Mouse (Mus musculus) liver, postnatal 0 days (tissue): ENCODE data around the gene H2afv. TPM values are rescaled to one million over a fixed set of nuclear protein-coding genes. Genes with fewer than 3 reads are reported as not detected.

ENCODE experiments used
- ATAC-seq: fragments of 200-750 bp; cut with Nextera tagmentation; 2 replicates; pipeline ENCODE4 v1.8.0; 2017; ENCODE audit warnings: mild to moderate bottlenecking, moderate library complexity
- DNase-seq: peaks from one replicate; pipeline ENCODE4 v3.0.0-alpha.2; 2016
- H3K27ac ChIP-seq: fragments of 300-500 bp; sonication (generic); 2 replicates; pipeline ENCODE4 v1.5.1; 2014; ENCODE audit warnings: antibody characterized with exemption, moderate library complexity, mild to moderate bottlenecking, low read depth
- H3K27me3 ChIP-seq: fragments of 300-500 bp; sonication (generic); 2 replicates; pipeline ENCODE4 v1.6.1; 2014; ENCODE audit warnings: low read length, control low read depth, mixed read lengths; ENCODE audit not compliant: insufficient read depth
- H3K36me3 ChIP-seq: fragments of 300-500 bp; sonication (generic); replicated peaks from 2 replicates; pipeline ENCODE4 v1.6.1; 2014; ENCODE audit warnings: mild to moderate bottlenecking, control low read depth, low read length, moderate library complexity, mixed read lengths; ENCODE audit not compliant: insufficient read depth
- H3K4me1 ChIP-seq: fragments of 300-500 bp; sonication (generic); 2 replicates; pipeline ENCODE4 v1.6.1; 2014; ENCODE audit warnings: antibody characterized with exemption, mild to moderate bottlenecking, control low read depth; ENCODE audit not compliant: insufficient read depth
- H3K4me2 ChIP-seq: fragments of 300-500 bp; sonication (generic); 2 replicates; pipeline ENCODE4 v1.6.1; 2014; ENCODE audit warnings: low read depth, mild to moderate bottlenecking, low read length, moderate library complexity, mixed read lengths
- H3K4me3 ChIP-seq: fragments of 300-500 bp; sonication (generic); 2 replicates; pipeline ENCODE4 v1.5.1; 2014; ENCODE audit warnings: low read depth, low read length
- H3K9ac ChIP-seq: fragments of 300-500 bp; sonication (generic); replicated peaks from 2 replicates; pipeline ENCODE4 v1.6.1; 2014; ENCODE audit warnings: mild to moderate bottlenecking, moderate library complexity
- H3K9me3 ChIP-seq: fragments of 300-500 bp; sonication (generic); 2 replicates; pipeline ENCODE4 v1.6.1; 2016; ENCODE audit warnings: mild to moderate bottlenecking, control low read depth, low read length, mixed read lengths
- CTCF ChIP-seq: sonication (generic); IDR thresholded peaks from 2 replicates; pipeline ENCODE4 v1.5.1; 2016; ENCODE audit warnings: antibody characterized with exemption, low read depth
- EP300 ChIP-seq: IDR thresholded peaks from 2 replicates; pipeline ENCODE4 v1.6.1; 2016; ENCODE audit warnings: antibody characterized with exemption, low read depth, mild to moderate bottlenecking
- WGBS: fragments of 180-500 bp; shearing (Covaris S2); extraction: QIAGEN DNeasy Blood & Tissue Kit; methylation state at CpG from one replicate; pipeline ENCODE4 v1.1.7; 2014; ENCODE audit not compliant: insufficient replicate concordance; 5-methylcytosine and 5-hydroxymethylcytosine counted together
- polyA plus RNA-seq: library from polyadenylated mRNA; unstranded; fragments of >200 nt; fragmentation: Nextera tagmentation; extraction: Ambion mirVana; gene quantifications from 2 replicates; pipeline ENCODE4 v1.2.1, GENCODE M21; 2015

Gene H2afv
- polyA plus RNA-seq, 1 experiment from 2014 or later: 135 TPM

- Histone ChIP-seq H3K4me3 (no peak overlapping the region), H3K9ac (no peak overlapping the region), H3K4me2 (no peak overlapping the region), H3K27me3 (no peaks in the 10 kb centered on the region), H3K36me3 (peaks cover 69% of the 10 kb centered on the region), H3K9me3 (no peaks in the 10 kb centered on the region), H3K27ac (no peak overlapping the region), H3K4me1 (no peaks in the 10 kb centered on the region)
- DNase-seq (no peak), ATAC-seq (no peak)
- TF ChIP-seq EP300 (no peak), CTCF (no peak)
- WGBS: 82% methylated on average over 10 of the region's 10 CpGs
Observed at GRCm38 (mm10) chr11:6398141-6398540, 46.1 kb downstream of the H2afv start.

- Histone ChIP-seq H3K9me3 (no peaks in the 10 kb centered on the region), H3K9ac (no peak overlapping the region), H3K4me1 (peaks cover 12% of the 10 kb centered on the region; the same call in 1 of the 2 replicates), H3K27me3 (no peaks in the 10 kb centered on the region), H3K4me3 (no peak overlapping the region), H3K4me2 (no peak overlapping the region), H3K27ac (no peak overlapping the region), H3K36me3 (peaks cover 46% of the 10 kb centered on the region)
- WGBS: 79% methylated on average over 5 of the region's 5 CpGs
- TF ChIP-seq EP300: no peak
- no peak for TF ChIP-seq CTCF
- DNase-seq (no peak), ATAC-seq (no peak)
Observed at GRCm38 (mm10) chr11:6395565-6395964, 48.7 kb downstream of the H2afv start.

GRCm38 (mm10) chr11:6393866-6394265 is 50.4 kb downstream of the H2afv start:
- TF ChIP-seq CTCF (no peak), EP300 (no peak)
- Histone ChIP-seq H3K27me3 (no peaks in the 10 kb centered on the region), H3K9ac (no peak overlapping the region), H3K4me1 (peaks cover 22% of the 10 kb centered on the region), H3K4me2 (no peak overlapping the region), H3K36me3 (peaks cover 32% of the 10 kb centered on the region), H3K9me3 (no peaks in the 10 kb centered on the region), H3K27ac (no peak overlapping the region), H3K4me3 (no peak overlapping the region)
- ATAC-seq (no peak), DNase-seq (no peak)
- WGBS: 55% methylated on average over 1 of the region's 1 CpGs

- TF ChIP-seq EP300: no peak
- no peak for TF ChIP-seq CTCF
- no peak overlapping the region for H3K4me3 ChIP-seq
- H3K4me1 ChIP-seq: peaks cover 22% of the 10 kb centered on the region
- H3K9ac ChIP-seq: no peak overlapping the region
- no peaks in the 10 kb centered on the region for H3K27me3 ChIP-seq
- no peak overlapping the region for H3K4me2 ChIP-seq
- H3K9me3 ChIP-seq: no peaks in the 10 kb centered on the region
- peaks cover 23% of the 10 kb centered on the region for H3K36me3 ChIP-seq
- 40% methylated on average over 6 of the region's 6 CpGs for WGBS
- DNase-seq: no peak
- ATAC-seq: no peak
- no peak overlapping the region for H3K27ac ChIP-seq
Observed at GRCm38 (mm10) chr11:6392857-6393256, 51.4 kb downstream of the H2afv start.

GRCm38 (mm10) chr11:6391516-6392276 is 52.5 kb downstream of the H2afv start:
- no peak overlapping the region for H3K27ac ChIP-seq
- H3K4me2 ChIP-seq: no peak overlapping the region
- TF ChIP-seq CTCF (no peak), EP300 (no peak)
- no peak overlapping the region for H3K9ac ChIP-seq
- H3K36me3 ChIP-seq: peaks cover 13% of the 10 kb centered on the region
- peaks cover 22% of the 10 kb centered on the region for H3K4me1 ChIP-seq
- no peak for DNase-seq
- H3K9me3 ChIP-seq: no peaks in the 10 kb centered on the region
- H3K27me3 ChIP-seq: no peaks in the 10 kb centered on the region
- ATAC-seq: no peak
- H3K4me3 ChIP-seq: no peak overlapping the region
- WGBS: 66% methylated on average over 8 of the region's 8 CpGs

GRCm38 (mm10) chr11:6390376-6391053 is 53.7 kb downstream of the H2afv start:
- Histone ChIP-seq H3K4me3 (peak overlapping the region; percentile 82), H3K27me3 (no peaks in the 10 kb centered on the region), H3K36me3 (peaks cover 8% of the 10 kb centered on the region), H3K27ac (no peak overlapping the region), H3K4me2 (peak overlapping the region; percentile 99), H3K9me3 (no peaks in the 10 kb centered on the region), H3K4me1 (peaks cover 22% of the 10 kb centered on the region), H3K9ac (peak overlapping the region; percentile 93)
- 84% methylated on average over 8 of the region's 8 CpGs for WGBS
- ATAC-seq (no peak), DNase-seq (no peak)
- no peak for TF ChIP-seq EP300
- no peak for TF ChIP-seq CTCF
